Mouse (Mus musculus): ENCODE results near the gene Vmn2r87.
"Not testable (repeated sequence)": the region's sequence is repeated elsewhere in the genome, so short reads cannot be mapped to it uniquely, and the experiment has no call there.

Vmn2r87 gene

DNA sequence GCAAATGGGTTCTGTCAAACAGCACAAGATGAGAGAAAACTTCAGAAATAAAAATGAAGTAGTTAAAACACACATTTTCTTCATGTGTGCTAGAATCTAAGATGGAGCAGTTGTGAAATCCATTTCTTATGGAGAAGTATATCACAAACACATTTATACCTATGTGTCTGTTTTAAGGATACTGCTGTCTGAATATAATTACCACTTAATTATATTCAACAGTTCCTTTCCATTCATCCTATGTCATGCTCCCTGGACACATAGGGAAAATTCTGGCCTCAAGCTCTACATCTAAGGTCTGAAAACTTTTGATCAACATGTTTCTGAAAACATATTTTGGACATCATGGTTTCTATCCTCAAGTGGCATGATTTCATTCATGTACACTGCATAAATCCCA, at the start of gene Vmn2r87:
TSS of gene Vmn2r87 (minus strand) at position 101 of the 400 bp plus-strand sequence.
- no peak for DNase-seq

DNA sequence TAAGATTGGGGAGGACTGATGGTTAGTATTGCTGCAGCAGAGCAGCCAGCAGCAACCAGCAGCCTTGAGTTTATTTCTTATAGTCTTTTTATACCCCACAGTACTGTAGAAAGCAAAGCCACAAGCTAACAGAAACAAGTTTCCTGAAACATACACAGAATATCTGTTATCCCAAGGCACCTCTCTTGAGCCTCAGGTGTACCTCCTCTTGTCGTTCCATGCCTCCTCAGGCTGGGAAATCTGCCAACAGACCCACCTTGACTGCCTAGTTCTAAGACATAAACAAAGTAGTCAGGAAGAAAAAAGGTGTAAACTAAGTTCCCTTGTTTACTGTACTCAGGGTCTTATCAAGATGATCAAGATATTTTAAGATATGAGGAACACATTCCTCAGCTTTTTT, 47.1 kb upstream of the Vmn2r87 start:
- peak; percentile 36 for DNase-seq

DNA sequence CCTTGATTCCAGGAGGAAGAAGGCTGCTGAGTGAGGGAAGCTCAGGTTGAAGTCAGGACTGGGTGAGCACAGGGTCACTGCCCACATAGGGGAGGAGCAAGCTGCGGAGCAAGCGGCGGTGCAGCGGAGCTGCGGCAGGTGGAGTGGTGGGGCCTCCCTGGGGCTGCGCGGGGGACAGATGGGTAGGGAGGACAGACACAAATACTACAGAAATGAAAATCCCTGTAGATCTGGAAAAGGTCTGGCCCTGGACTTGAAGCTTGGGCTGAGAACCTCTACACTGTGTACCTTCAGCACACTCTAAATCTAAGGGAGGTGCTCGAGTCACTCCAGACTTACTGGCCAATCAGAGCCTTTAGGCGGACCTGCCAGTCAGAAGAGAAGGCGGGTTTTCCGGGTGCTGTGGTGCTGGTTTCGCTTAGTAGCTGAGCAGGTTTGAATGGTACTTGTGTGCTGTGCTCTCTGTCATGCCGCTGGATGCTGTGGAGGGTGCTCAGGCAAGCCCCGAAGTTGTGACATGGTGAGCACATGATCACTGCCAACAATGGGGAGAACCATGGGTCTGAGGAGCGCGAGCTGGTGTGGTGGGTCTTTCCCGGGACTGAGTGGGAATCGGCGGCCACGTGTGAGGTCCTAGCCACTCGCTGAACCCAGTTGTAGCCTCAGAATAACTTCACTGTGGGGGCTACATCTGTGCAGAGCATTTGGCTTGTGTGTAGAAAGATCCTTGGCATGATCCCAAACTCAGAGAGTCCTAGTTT, 44.9 kb upstream of the Vmn2r87 start:
- DNase-seq: peak; percentile 80

DNA sequence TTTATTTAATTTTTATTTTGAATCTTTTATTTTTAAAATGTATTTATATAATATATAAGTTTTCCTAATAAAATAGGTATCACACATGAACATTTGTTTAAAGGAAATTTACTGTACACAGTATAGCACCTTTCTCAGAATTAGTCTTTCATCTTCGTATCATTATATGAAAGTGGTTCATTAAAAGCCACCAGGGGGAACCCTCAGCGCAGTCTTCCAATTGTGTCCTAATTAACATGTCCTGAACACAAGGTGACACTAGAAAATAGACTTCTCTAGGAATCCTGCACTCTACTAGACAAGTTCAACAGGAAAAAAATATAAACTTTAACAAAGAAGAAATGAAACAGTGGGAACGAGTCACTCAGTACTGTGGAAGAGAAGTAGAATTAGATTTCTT, 38.9 kb upstream of the Vmn2r87 start:
- peak; percentile 42 for DNase-seq

DNA sequence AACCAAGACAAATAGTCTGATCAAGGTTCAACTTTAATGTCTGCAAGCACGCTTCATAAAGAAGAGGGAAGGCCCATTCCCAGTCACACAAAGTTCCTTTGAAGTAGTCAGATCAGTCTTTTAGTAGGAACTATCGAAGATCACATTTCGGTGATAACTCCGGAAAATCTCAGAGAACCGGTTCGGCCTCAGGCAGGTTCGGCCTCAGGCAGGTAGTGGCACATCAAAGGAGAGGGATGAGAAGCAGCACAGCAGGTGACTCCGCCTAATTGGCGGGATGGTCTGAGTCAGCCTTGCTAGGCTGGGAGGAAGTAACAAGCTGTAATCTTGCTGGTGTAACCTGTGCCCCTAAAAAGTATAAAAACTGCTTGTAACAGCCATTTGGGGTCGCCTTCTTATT, 30.7 kb upstream of the Vmn2r87 start:
- no peak for DNase-seq

GRCm38 (mm10) chr10:130470311-130470760, 26.9 kb downstream of the Vmn2r87 start:
- DNase-seq: peak; percentile 48

DNA sequence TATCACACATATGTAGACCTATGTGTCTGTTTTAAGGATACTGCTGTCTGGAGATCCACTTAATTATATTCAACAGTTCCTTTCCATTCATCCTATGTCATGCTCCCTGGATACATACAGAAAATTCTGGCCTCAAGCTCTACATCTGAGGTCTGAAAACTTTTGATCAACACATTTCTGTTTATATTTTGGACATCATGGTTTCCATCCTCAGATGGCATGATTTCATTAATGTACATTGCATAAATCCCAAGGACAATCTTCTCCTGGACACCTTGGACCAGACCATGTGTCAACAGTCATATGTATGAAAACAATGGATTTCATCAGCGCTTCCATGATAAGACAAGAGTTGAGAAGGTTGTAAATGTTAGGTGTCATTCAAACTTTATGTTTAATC, 41.2 kb downstream of the Vmn2r87 start, which contains the start of gene Vmn2r86:
TSS of gene Vmn2r86 (minus strand) at position 101 of the 400 bp plus-strand sequence.
- not testable (repeated sequence) for DNase-seq

DNA sequence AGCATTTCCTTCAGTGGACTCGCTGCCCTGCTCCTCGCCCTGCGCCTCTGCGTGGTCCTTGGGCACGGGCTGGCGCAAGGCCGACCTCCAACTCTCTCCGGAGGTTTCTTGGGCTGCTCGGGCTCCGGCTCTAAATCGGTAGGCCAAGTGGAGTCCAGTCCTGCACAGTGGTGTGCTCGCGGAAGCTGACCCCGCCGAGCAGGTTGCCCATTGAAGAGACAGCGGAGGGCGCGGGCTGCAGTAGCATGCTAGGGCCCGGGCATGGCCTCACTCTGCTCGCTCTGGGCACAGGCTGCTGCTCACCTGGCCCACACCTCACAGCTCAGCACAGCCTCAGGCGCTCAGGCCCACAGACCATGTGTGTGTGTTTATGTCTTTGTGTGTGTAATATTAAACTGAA, 52.4 kb downstream of the Vmn2r87 start:
- DNase-seq: peak; percentile 7

DNA sequence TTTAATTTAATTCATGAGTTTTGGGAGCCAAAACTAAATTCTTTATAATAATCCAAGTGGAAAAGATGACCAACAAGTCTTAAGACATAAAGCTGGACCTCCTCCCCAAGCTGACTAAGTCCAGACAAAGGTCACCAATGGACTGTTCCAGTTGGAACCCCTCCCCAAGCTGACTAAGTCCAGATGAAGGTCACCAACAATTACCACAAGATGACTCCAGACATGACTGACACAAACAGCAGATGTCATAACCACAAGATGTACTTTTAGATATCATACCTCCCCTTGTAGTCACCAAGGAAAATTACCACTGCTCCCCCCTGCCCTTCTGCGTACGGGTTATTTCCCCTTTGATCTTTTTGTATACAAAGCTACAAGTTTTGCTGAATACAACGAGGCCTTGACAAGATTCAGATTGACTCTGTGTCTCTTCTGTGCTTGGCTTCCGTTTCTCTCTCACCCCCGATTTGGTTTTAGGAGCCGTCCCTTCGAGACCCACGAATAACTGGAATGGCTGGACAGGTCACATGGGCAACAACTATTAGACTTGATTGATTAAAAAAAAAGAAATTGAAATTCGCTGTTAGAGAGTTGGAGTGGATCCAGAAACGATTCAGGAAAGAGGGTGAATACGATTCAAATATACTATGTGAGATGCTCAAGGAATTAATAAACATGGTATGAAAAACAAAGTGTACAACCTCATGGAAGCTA, 62.9 kb downstream of the Vmn2r87 start:
- DNase-seq: not testable (repeated sequence)

DNA sequence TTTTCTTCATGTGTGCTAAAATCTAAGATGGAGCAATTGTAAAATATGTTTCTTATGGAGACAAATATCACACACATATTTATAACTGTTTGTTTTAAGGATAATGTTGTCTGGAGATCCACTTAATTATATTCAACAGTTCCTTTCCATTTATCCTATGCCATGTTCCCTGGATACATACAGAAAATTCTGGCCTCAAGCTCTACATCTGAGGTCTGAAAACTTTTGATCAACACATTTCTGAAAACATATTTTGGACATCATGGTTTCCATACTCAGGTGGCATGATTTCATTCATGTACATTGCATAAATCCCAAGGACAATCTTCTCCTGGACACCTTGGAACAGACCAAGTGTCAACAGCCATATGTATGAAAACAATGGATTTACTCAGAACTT, 67.6 kb downstream of the Vmn2r87 start, which contains the start of gene Vmn2r85:
TSS of gene Vmn2r85 (minus strand) at position 101 of the 400 bp plus-strand sequence.
- not testable (repeated sequence) for DNase-seq

DNA sequence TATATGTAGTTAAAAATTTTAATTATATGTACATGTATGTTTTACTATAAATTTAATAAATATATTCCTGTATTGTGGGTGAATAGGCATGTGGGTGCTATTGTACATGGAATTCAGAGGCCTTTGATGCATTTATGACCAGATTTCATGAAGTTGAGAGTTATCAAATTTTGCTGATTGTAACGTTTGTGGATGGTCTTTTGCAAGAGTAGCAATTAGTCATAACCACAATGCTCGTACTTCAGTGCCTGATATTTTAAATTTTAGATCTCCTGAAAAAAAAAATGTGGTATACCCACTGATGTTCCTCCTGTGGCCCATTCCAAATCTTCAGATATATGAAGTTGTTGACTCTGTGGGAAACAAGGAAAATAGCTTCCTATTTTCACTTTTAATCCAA, 74.8 kb downstream of the Vmn2r87 start:
- not testable (repeated sequence) for DNase-seq

All from kidney, postnatal 10 days (tissue).